Mouse (Mus musculus) limb, embryonic 12.5 days (tissue): Measurements from ENCODE around the gene E130116L18Rik. TPM values are rescaled to one million over a fixed set of nuclear protein-coding genes. Genes with fewer than 3 reads are reported as not detected.
A peak's percentile ranks its signal among the peaks of the same experiment; 100 is the strongest.
"Not testable (repeated sequence)": the region's sequence is repeated elsewhere in the genome, so short reads cannot be mapped to it uniquely, and the experiment has no call there.

ENCODE experiments used
- ATAC-seq: fragments of 200-750 bp; cut with Nextera tagmentation; 2 replicates; pipeline ENCODE4 v1.8.0; 2017; ENCODE audit warnings: low read depth, moderate TSS enrichment; ENCODE audit not compliant: insufficient number of reproducible peaks, insufficient read depth, low FRiP score, low TSS enrichment
- H3K27ac ChIP-seq: fragments of 300-500 bp; sonication (generic); 2 replicates; pipeline ENCODE4 v1.5.1; 2016; ENCODE audit warnings: mild to moderate bottlenecking, moderate library complexity
- H3K27me3 ChIP-seq: fragments of 300-500 bp; sonication (generic); 2 replicates; pipeline ENCODE4 v1.6.1; 2016; ENCODE audit warnings: mild to moderate bottlenecking, moderate library complexity
- H3K36me3 ChIP-seq: fragments of 300-500 bp; sonication (generic); 2 replicates; pipeline ENCODE4 v1.6.1; 2016; ENCODE audit warnings: mild to moderate bottlenecking, moderate library complexity
- H3K4me1 ChIP-seq: fragments of 300-500 bp; sonication (generic); replicated peaks from 2 replicates; pipeline ENCODE4 v1.6.1; 2016
- H3K4me2 ChIP-seq: fragments of 300-500 bp; sonication (generic); 2 replicates; pipeline ENCODE4 v1.6.1; 2016; ENCODE audit warnings: mild to moderate bottlenecking, moderate library complexity
- H3K4me3 ChIP-seq: fragments of 300-500 bp; sonication (generic); replicated peaks from 2 replicates; pipeline ENCODE4 v1.5.1; 2016; ENCODE audit warnings: mild to moderate bottlenecking
- H3K9ac ChIP-seq: fragments of 300-500 bp; sonication (generic); replicated peaks from 2 replicates; pipeline ENCODE4 v1.6.1; 2016; ENCODE audit warnings: mild to moderate bottlenecking, moderate library complexity
- H3K9me3 ChIP-seq: fragments of 300-500 bp; sonication (generic); 2 replicates; pipeline ENCODE4 v1.6.1; 2016; ENCODE audit warnings: mild to moderate bottlenecking, moderate library complexity
- WGBS: fragments of 180-500 bp; shearing (Covaris S2); methylation state at CpG from one replicate; pipeline ENCODE4 v1.1.7; 2016; 5-methylcytosine and 5-hydroxymethylcytosine counted together
- polyA plus RNA-seq: library from polyadenylated mRNA; unstranded; fragments of >200 nt; fragmentation: Nextera tagmentation; extraction: Ambion mirVana; gene quantifications from 2 replicates; pipeline ENCODE4 v1.2.1, GENCODE M21; 2016

E130116L18Rik gene
- polyA plus RNA-seq, 1 experiment from 2014 or later: not detected

DNA sequence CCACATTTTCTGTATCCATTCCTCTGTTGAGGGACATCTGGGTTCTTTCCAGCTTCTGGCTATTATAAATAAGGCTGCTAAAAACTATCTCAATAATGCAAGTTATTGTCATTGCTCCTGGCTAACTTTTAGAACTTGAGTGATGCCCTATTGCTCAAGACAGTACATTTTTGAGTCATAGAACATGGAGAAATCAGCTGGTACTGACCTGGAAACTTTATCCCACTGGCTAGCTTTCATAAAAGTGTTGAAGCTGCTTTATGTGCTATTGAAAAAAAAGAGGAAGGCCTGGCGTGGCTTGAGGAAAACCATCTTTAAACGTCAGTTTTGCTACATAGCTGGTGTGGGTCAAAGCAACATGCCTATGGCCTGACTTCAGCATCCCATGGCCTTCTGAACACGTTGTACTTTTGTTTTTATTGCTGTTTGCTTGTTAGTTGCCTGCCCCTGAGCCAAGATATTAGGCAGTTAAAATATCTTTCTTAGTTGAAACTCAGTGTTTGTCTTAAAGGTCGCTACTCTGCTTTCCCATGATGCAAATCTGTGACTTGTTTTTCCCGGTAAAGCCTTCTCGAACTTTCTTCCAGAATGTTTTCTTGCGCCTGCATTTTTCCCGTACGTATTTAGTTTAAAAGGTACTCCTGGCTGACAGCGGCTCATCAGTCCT lies 23.0 kb upstream of the E130116L18Rik start:
- ATAC-seq: no peak
- 81% methylated on average over 10 of the region's 10 CpGs for WGBS

GRCm38 (mm10) chr5:25243101-25243500 lies 20.1 kb upstream of the E130116L18Rik start:
- Histone ChIP-seq H3K27me3 (no peaks in the 10 kb centered on the region), H3K27ac (no peak overlapping the region), H3K9me3 (no peaks in the 10 kb centered on the region), H3K4me3 (no peak overlapping the region), H3K36me3 (peaks cover 15% of the 10 kb centered on the region), H3K4me2 (no peak overlapping the region), H3K4me1 (no peaks in the 10 kb centered on the region), H3K9ac (no peak overlapping the region)
- ATAC-seq: no peak
- 90% methylated on average over 6 of the region's 6 CpGs for WGBS

More for the DNA sequence above, 23.0 kb upstream of the E130116L18Rik start:
- Histone ChIP-seq H3K4me3 (no peak overlapping the region), H3K27ac (no peak overlapping the region), H3K9me3 (no peaks in the 10 kb centered on the region), H3K9ac (no peak overlapping the region), H3K4me2 (no peak overlapping the region), H3K4me1 (no peaks in the 10 kb centered on the region), H3K36me3 (peaks cover 32% of the 10 kb centered on the region), H3K27me3 (no peaks in the 10 kb centered on the region)

GRCm38 (mm10) chr5:25224377-25224776 lies 1.4 kb upstream of the E130116L18Rik start:
- not testable (repeated sequence) for H3K27me3 ChIP-seq, H3K4me2 ChIP-seq, H3K4me3 ChIP-seq, H3K9me3 ChIP-seq, ATAC-seq, H3K27ac ChIP-seq, H3K9ac ChIP-seq
- Histone ChIP-seq H3K4me1 (peaks cover 11% of the 10 kb centered on the region; the same call in 1 of the 2 replicates), H3K36me3 (peaks cover 11% of the 10 kb centered on the region)
- 100% methylated on average over 1 of the region's 1 CpGs for WGBS

GRCm38 (mm10) chr5:25221604-25222003 lies 1.3 kb downstream of the E130116L18Rik start, which contains the start of gene Galnt11:
Gene Galnt11 (plus strand): TSS chr5:25221904.
- peak within 1 kb of the TSS; percentile 61 for H3K4me2 ChIP-seq
- no peaks in the 10 kb centered on the region for H3K27me3 ChIP-seq
- peaks cover 11% of the 10 kb centered on the region; the same call in 1 of the 2 replicates for H3K4me1 ChIP-seq
- ATAC-seq: no peak
- H3K27ac ChIP-seq: peak within 1 kb of the TSS; percentile 88
- no peaks in the 10 kb centered on the region for H3K9me3 ChIP-seq
- H3K36me3 ChIP-seq: no peaks in the 10 kb centered on the region
- peak within 1 kb of the TSS; percentile 90 for H3K9ac ChIP-seq
- peak within 1 kb of the TSS; percentile 71 for H3K4me3 ChIP-seq
- 82% methylated on average over 3 of the region's 3 CpGs for WGBS

- Histone ChIP-seq H3K4me3 (no peak overlapping the region), H3K9ac (no peak overlapping the region), H3K27me3 (no peaks in the 10 kb centered on the region), H3K36me3 (no peaks in the 10 kb centered on the region), H3K4me1 (no peaks in the 10 kb centered on the region), H3K9me3 (no peaks in the 10 kb centered on the region), H3K4me2 (no peak overlapping the region), H3K27ac (no peak overlapping the region)
- 81% methylated on average over 6 of the region's 6 CpGs for WGBS
- ATAC-seq: no peak
Observed at GRCm38 (mm10) chr5:25215006-25215405, 7.9 kb downstream of the E130116L18Rik start.

DNA sequence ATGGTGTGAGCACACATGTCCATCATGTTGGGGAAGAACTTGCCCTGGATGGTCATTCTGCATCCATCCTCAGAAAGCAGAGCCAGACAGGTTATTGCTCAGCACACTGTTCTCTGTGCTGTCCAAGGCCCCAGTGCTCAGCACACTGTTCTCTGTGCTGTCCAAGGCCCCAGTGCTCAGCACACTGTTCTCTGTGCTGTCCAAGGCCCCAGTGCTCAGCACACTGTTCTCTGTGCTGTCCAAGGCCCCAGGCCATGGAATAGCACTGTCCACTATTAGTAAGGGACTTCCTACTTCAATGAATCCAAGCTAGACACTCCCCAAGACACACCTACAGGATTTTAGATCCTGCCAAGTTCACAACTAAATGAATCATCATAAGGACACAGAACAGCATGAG lies 9.7 kb downstream of the E130116L18Rik start:
- H3K27me3 ChIP-seq, H3K4me2 ChIP-seq, H3K9me3 ChIP-seq, H3K4me3 ChIP-seq, H3K4me1 ChIP-seq, ATAC-seq, H3K9ac ChIP-seq, H3K36me3 ChIP-seq, H3K27ac ChIP-seq: not testable (repeated sequence)

DNA sequence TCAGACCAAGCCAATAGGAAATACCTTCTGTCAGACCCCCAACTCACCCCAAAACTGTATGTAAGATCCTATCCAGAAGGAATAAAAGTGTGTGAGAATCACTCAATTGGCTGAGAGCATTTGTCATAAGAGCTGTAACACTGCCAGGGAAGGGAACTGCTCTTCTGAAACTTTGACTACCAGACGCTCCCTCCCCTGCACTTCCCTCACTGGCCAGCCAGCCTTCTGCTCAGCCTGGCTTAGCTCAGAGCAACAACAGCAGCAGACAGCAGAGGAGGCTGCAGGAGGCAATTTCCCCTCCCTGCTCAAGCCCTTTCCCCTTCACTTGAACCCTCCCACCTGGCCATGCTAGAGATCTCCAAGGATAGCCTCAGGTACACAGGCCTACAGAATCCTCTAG lies 11.1 kb downstream of the E130116L18Rik start:
- no peak overlapping the region for H3K4me3 ChIP-seq
- WGBS: 81% methylated on average over 1 of the region's 1 CpGs
- H3K9me3 ChIP-seq: no peaks in the 10 kb centered on the region
- H3K9ac ChIP-seq: no peak overlapping the region
- no peak overlapping the region for H3K27ac ChIP-seq
- no peaks in the 10 kb centered on the region for H3K4me1 ChIP-seq
- no peak overlapping the region for H3K4me2 ChIP-seq
- H3K36me3 ChIP-seq: no peaks in the 10 kb centered on the region
- no peaks in the 10 kb centered on the region for H3K27me3 ChIP-seq
- ATAC-seq: no peak

DNA sequence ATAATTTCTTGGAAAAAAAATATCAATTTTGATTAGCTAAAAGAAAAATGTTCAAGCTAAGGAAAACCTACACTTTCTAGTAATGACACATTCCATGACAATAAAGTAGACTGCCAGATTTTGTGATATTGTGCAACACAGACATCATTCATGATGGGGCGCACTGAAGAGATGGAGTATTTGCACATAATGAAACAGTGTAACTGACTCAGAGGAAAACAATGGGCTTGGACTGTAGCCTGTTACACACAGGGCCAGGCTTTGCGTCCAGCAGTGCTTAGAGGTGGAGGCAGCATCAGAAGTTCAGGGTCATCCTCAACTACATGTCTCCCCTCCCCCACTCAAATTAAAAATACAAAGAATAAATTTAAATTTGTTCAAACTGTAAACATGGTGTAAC lies 32.4 kb downstream of the E130116L18Rik start:
- no peak for ATAC-seq
- no peak overlapping the region for H3K9ac ChIP-seq
- no peak overlapping the region for H3K4me3 ChIP-seq
- no peak overlapping the region for H3K27ac ChIP-seq
- no peak overlapping the region for H3K4me2 ChIP-seq
- no peaks in the 10 kb centered on the region for H3K4me1 ChIP-seq
- 93% methylated on average over 2 of the region's 2 CpGs for WGBS
- H3K36me3 ChIP-seq: no peaks in the 10 kb centered on the region
- H3K27me3 ChIP-seq: no peaks in the 10 kb centered on the region
- H3K9me3 ChIP-seq: no peaks in the 10 kb centered on the region

GRCm38 (mm10) chr5:25188802-25189201 lies 34.2 kb downstream of the E130116L18Rik start:
- Histone ChIP-seq H3K4me3 (no peak overlapping the region), H3K27me3 (no peaks in the 10 kb centered on the region), H3K4me2 (no peak overlapping the region), H3K36me3 (no peaks in the 10 kb centered on the region), H3K9me3 (no peaks in the 10 kb centered on the region), H3K4me1 (no peaks in the 10 kb centered on the region), H3K9ac (no peak overlapping the region), H3K27ac (no peak overlapping the region)
- ATAC-seq: no peak
- 33% methylated on average over 1 of the region's 1 CpGs for WGBS

- H3K4me2 ChIP-seq: no peak overlapping the region
- H3K9me3 ChIP-seq: no peaks in the 10 kb centered on the region
- H3K4me1 ChIP-seq: no peaks in the 10 kb centered on the region
- H3K4me3 ChIP-seq: no peak overlapping the region
- H3K27ac ChIP-seq: no peak overlapping the region
- no peaks in the 10 kb centered on the region for H3K36me3 ChIP-seq
- H3K9ac ChIP-seq: no peak overlapping the region
- no peak for ATAC-seq
- H3K27me3 ChIP-seq: no peaks in the 10 kb centered on the region
Observed at GRCm38 (mm10) chr5:25187727-25188126, 35.2 kb downstream of the E130116L18Rik start.

DNA sequence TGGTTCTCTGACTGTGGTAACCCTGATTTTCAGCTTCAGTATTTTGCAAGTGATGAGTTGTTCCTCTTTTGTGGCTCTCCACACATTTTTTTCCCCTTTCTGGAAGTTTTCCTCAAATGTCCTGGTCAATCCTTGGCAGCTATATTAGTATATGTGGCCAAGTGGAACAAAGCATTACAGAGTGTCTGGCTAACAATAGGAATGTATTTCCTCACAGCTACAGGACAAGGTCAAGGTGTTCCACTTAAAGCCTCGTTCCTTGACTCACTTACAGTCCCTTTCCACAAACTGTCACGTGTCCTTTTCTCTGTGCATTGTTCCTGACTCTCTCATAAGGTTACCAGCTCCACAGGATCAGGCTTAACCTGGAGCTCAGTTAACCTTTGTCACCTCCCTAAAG lies 38.4 kb downstream of the E130116L18Rik start:
- Histone ChIP-seq H3K4me2 (no peak overlapping the region), H3K36me3 (no peaks in the 10 kb centered on the region), H3K9ac (no peak overlapping the region), H3K27ac (no peak overlapping the region), H3K9me3 (no peaks in the 10 kb centered on the region), H3K4me3 (no peak overlapping the region), H3K4me1 (0 out of 2 replicates have a peak, but pooled peaks cover 5% of the 10 kb centered on the region), H3K27me3 (no peaks in the 10 kb centered on the region)
- ATAC-seq: no peak
- WGBS: 68% methylated on average over 2 of the region's 2 CpGs

- WGBS: 80% methylated on average over 4 of the region's 4 CpGs
- ATAC-seq: no peak
- H3K4me2 ChIP-seq: no peak overlapping the region
Observed at GRCm38 (mm10) chr5:25183595-25183994, 39.4 kb downstream of the E130116L18Rik start.

More at GRCm38 (mm10) chr5:25183595-25183994, 39.4 kb downstream of the E130116L18Rik start:
- Histone ChIP-seq H3K27me3 (no peaks in the 10 kb centered on the region), H3K9ac (no peak overlapping the region), H3K27ac (no peak overlapping the region), H3K4me3 (no peak overlapping the region), H3K4me1 (0 out of 2 replicates have a peak, but pooled peaks cover 5% of the 10 kb centered on the region), H3K9me3 (no peaks in the 10 kb centered on the region), H3K36me3 (no peaks in the 10 kb centered on the region)
